Mouse (Mus musculus): ENCODE results near the gene Ofd1.

The Ofd1 gene

DNA sequence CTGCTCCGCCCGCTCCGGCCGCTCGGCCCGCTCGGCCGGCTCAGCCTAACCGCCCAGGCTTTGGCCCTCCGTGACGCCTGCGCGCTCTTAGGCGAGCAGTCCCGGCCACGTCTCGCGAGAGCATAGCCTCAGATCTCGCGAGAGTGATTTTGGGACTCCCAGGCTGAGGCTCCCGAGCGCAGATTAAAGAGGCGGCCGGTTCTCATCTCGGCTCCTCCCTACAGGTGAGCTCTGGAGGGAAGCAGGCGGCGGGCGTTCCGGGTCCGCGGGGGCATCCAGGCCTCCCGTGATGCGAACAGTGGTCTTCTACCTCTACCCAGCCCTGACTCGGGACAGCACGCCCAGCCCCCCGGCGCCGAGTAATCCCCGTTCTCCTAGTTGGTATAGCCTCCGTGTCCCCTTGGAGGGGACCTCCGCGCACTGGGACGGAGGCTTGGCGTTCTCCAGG, at the start of gene Ofd1:
TSS of gene Ofd1 (minus strand) at position 89 of the 448 bp plus-strand sequence.
- peak; percentile 91 for DNase-seq (ENCODE audit: low read depth, low spot score)

DNA sequence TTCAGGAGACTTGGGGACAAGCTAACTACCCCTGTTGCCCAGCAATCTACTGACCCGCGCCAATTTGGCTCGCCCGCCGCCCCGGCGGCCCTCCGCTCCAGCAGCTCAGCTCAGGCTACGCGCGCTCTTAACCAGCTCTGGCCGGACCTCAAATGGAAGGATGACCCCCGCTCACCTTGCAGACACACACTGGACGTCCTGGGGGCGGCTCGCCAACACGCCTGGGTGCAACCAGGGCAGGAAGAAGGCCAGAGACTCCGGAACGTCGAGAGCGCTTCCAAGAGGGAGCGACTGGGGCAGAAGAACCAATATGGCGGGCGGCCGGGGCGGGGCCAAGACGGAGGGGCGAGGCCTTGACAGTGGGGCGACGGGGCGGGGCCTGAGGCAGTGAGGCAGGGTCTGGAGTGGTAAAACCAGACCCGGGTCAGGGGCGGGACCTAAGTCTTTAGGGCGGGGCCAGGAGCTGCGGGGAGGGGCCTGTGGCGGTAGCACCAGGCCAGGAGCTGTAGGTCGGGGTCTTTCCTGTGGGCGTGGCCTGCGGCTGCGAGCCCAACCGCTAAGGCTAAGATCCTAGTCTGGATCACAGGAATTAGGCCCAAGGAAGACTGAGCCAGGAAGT, 39.0 kb upstream of the Ofd1 start, which contains the start of gene Rab9:
TSS of gene Rab9 (minus strand) at position 503 of the 619 bp plus-strand sequence.
- DNase-seq (ENCODE audit: low read depth, low spot score): peak; percentile 60

GRCm38 (mm10) chrX:166478631-166479364, 38.3 kb upstream of the Ofd1 start:
- DNase-seq (ENCODE audit: low read depth, low spot score): no peak

DNA sequence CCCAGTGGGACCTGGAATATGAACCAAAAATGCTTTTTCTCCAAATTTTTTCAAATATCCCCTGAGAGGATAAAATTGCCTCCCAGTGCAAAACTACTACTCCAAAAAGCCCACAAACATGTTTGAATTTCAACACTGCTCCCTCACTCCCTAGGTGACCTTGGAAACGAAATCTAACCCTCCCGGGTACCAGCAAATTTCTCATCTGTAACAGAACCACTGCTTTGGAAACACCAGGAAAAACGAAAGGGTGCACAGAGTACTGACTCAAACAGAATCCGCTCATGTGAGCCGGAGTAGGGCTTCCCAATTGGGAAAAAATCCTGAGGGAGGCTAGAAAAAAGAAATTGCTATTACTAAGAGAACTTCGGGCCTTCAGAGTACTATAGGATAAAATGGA, 36.9 kb upstream of the Ofd1 start:
- no peak for DNase-seq (ENCODE audit: low read depth, low spot score)

DNA sequence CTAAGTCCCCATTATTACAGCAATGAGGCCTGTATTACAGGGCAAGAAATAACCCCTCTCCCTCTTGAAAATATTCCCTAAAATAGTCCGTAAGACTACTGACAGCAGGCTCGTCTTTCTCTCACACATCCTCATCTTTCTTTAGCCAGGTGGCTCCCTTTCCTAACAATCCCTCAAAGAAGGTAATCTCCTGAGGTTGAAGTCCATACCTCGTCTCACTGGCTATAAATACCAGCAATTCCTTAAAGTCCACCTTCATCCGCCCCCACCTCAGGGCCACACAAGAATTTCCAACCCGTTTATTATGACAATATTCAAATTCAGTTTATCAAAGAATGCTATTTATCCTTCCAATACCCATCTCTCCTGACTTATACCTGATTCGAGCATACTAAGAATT, 32.1 kb upstream of the Ofd1 start:
- DNase-seq (ENCODE audit: low read depth, low spot score): no peak

DNA sequence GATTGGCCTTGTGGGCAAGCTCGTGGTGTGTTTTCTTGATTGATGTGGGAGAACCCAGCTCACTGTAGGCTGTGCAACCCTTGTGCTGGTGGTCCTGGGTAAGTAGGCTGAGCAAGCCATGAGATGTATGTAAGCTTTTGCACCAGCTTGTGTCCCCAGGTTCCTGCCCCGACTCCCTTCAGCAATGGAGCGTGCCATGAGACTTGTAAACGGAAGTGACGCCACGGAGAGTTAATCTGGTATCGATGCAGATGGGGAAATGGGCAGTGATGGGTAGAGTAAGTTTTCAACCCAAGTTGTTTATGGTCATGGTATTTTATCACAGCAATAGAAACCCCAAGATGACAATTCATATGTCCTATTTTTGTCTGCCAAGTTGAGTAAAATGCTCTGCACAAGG, 27.8 kb upstream of the Ofd1 start:
- no peak for DNase-seq (ENCODE audit: low read depth, low spot score)

GRCm38 (mm10) chrX:166455525-166455924, 15.0 kb upstream of the Ofd1 start:
- no peak for DNase-seq (ENCODE audit: low read depth, low spot score)

- no peak for DNase-seq (ENCODE audit: low read depth, low spot score)
Observed at GRCm38 (mm10) chrX:166454331-166454730, 13.8 kb upstream of the Ofd1 start.

DNA sequence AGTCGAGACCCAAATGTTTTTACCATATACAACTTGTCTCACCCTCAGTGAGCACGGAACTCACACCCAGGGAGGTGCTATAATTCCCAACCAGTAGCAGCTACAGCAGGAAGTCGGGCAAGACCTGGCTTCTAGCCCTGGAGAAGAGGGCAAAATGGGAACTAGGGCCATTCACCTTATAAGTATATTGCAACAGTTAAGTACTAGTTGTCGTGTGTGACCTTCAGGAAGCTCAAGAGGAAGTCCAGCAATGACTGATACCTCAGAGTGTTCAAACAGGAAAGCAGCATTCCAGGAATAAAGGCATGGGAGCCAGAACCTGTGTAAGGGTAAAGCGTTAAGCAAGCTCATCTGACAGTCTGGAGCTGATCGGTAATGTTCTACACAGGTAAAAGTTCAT, 13.0 kb upstream of the Ofd1 start:
- DNase-seq (ENCODE audit: low read depth, low spot score): no peak

DNA sequence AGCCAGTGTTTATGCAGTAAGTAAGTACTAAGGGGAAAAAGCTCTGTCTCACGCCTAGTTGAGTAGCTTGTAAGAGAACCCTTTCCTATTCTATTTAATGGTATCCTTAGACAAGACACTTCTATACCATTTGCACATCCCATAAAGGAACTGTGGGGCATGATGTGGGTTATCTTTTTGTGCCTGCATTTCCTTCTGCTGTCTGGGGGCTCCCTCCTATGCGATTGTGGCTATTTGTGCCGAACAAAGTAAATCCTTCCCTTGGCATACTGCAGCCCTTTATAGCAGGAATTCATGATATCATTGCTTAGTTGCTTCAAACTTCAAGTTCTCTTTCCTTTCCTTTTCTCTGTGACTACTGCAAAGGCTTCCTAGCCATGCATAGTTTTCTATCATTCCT, 4.0 kb upstream of the Ofd1 start:
- DNase-seq (ENCODE audit: low read depth, low spot score): no peak

- DNase-seq (ENCODE audit: low read depth, low spot score): no peak
Observed at GRCm38 (mm10) chrX:166440036-166440615, 378 bp downstream of the Ofd1 start, which contains the start of gene Trappc2. Gene Trappc2 (plus strand): TSS chrX:166440574.

GRCm38 (mm10) chrX:166434812-166435211, 5.7 kb downstream of the Ofd1 start:
- no peak for DNase-seq (ENCODE audit: low read depth, low spot score)

DNA sequence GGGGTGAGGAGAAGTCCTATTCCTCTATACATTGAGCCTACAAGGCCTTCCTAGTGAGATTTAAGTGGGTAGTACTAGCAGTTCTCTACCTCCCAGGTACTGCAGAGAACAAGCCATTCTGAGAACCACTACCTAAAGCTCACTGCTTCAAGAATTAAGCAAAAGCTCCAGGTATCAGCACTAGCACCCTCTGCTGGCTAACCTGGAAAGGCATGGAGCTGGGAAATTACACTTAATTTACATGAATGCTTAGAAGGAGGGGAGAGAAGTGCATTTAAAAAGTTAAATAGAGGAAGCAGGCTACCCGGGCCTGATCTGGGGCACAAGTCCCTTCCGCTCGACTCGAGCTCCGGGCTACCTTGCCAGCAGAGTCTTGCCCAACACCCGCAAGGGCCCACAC, 24.3 kb downstream of the Ofd1 start:
- DNase-seq (ENCODE audit: low read depth, low spot score): no peak

DNA sequence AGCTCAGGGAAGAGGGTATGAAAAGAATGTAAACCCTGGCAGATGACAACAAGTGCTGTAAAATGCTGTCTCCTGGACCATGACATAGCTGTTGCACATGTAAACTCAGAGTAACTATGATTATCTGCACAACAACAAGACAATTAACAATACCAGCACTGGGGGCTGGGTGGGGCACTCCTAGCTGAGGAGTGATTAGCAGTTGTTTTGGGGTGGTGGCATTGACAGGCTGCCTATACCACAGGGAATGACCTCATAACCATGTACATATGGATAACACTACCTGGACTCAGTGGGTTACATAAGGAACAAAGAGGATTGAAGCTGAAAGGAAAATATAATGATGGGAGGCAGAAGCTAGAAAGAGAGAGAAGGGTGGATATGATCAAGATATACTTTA, 32.6 kb downstream of the Ofd1 start:
- DNase-seq (ENCODE audit: low read depth, low spot score): no peak

DNA sequence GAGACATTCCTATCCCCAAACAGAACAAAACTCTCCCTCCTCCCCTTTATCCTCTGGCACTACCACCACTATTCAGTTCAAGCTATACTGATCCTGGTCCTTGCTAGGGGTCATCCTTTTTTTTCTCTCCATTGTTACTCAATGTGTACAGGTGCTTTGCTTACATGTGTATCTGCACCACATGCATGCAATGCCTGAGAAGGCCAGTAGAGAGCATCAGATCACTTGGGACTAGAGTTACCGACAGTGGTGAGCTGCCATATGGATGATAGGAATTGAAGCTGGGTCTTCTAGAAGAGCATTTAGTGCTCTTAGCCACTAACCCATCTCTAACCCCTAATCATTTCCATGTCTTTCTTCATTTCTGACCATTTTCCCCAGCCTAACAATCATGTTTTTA, 46.8 kb downstream of the Ofd1 start:
- DNase-seq (ENCODE audit: low read depth, low spot score): no peak

- DNase-seq (ENCODE audit: low read depth, low spot score): no peak
Observed at GRCm38 (mm10) chrX:166386656-166387055, 53.8 kb downstream of the Ofd1 start.

DNA sequence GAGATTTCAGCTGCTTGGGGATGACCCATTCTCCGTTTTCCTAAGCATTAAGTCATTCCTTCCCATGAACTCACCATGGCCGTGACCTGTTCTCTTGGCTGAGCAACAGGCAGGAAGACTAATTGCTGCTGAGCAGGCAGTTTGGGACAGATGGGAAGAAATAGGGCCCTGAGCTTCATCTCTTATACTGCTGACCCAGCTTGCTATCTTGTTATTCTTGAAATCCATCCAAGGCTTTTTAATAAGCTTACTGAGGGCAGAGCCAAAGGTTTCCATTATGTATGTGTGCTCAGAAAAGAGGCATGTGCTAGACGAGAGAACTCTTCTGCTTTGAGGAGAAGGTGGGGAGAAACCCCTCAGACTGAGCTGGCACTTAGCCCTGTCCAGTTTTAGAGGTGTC, 55.6 kb downstream of the Ofd1 start:
- DNase-seq (ENCODE audit: low read depth, low spot score): peak; percentile 6

DNA sequence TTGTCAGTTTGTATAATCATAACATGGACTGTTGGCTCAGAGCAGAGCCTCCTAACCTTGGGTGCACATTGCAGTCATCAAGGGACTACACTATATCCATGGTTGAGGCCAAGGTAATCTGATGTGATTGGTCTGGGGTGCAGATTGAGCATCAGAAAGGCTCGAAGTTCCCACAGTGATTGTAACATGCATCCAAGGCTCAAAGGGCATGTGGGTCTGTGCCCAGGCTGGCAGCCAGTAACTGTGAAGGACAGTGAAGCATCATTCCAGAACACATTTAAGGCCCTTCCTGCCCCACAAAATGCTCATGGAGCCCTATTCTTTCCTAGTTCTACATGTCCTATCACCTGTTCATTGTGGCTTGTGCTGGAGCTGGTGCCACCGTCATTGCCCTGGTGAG, 56.9 kb downstream of the Ofd1 start:
- DNase-seq (ENCODE audit: low read depth, low spot score): no peak

- DNase-seq (ENCODE audit: low read depth, low spot score): no peak
Observed at GRCm38 (mm10) chrX:166378652-166379051, 61.9 kb downstream of the Ofd1 start.

GRCm38 (mm10) chrX:166376681-166377328, 63.7 kb downstream of the Ofd1 start:
- DNase-seq (ENCODE audit: low read depth, low spot score): no peak

DNA sequence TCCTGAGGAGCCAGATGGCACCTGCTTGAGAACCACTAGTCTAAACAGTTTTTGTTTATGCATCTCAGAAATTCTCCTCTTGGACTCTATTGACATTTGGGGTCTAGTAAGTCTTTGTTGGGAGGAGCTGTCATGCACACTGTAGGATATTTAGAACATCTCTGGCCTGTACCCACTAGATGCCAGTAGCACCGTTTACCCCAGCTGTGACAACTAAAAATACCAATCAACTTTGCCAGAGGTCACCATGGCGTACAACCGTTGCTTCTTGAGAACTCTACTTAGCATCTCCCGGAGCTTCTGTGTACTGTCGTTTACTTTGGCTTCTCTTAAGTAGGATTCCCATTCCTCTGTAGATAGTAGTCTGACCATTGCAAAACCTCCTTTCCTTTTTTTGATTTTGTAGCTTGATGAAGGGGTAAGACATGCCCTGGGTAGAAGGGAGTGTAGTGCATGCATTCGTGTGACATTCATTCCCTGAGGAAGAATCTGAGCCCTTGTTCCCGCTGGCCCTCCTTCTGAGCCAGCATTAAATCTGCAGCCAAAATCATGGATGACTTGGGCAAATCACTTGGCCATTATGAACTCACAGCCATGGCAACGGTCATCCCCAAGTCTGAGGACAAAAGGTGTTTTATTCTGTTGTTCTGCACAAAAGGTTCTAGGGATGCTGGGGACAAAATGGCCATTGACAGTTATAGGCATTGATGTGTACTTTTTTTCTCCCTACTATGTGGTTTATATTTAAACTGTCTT, 74.9 kb downstream of the Ofd1 start:
- DNase-seq (ENCODE audit: low read depth, low spot score): no peak

GRCm38 (mm10) chrX:166360455-166360854, 80.0 kb downstream of the Ofd1 start:
- DNase-seq (ENCODE audit: low read depth, low spot score): no peak

All from retina, adult 2 months (tissue).